Mouse (Mus musculus): ENCODE results near the gene Ppia. TPM values are rescaled to one million over a fixed set of nuclear protein-coding genes. Genes with fewer than 3 reads are reported as not detected.

Gene Ppia
- polyA plus RNA-seq, 1 experiment from 2014 or later = 5,148 TPM

DNA sequence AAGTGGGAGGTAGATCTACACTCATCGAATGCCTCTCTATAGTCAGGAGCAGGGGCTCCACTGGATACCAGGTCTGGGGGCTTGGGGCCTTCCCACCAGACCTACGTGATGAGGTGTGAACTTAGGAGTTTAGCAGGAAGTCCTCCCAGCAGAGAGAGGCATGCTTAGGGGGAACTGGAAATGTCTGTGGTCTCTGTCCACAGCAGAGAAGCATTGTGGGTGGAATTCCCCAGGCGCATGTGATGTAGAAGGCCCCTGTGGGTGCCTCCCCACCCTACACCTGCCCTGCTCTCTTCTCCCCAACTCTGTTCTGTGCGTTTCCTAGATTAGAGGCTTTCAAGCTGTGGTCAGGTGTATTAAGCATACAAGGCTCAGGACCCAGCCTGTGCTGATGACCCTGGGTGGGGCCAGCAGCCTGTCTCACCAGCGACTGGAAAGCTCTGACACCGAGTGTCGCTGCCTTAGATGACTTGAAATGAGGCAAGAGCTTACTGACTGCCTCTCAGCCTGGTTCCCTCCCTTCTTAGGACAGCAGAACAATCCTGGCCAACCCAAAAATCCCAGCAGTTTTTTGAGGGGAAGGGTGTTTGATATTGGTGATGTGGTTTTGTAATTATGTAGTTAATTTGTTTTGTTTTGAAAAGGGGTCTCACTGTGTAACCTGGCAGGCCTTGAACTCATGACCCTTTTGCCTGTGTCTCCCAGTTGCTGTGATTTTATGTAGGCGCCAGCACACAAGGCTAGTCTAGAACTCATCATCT, 23.5 kb upstream of the Ppia start:
- no peaks in the 10 kb centered on the region for H3K27me3 ChIP-seq (ENCODE audit: insufficient read depth, poor library complexity, severe bottlenecking)
- H3K27ac ChIP-seq = no peak overlapping the region
- H3K4me3 ChIP-seq = no peak overlapping the region
- DNase-seq (ENCODE audit: low spot score) = no peak
- peaks cover 22% of the 10 kb centered on the region for H3K4me1 ChIP-seq
- peaks cover 46% of the 10 kb centered on the region for H3K36me3 ChIP-seq
- no peaks in the 10 kb centered on the region for H3K9me3 ChIP-seq
- 83% methylated on average over 8 of the region's 8 CpGs for WGBS

DNA sequence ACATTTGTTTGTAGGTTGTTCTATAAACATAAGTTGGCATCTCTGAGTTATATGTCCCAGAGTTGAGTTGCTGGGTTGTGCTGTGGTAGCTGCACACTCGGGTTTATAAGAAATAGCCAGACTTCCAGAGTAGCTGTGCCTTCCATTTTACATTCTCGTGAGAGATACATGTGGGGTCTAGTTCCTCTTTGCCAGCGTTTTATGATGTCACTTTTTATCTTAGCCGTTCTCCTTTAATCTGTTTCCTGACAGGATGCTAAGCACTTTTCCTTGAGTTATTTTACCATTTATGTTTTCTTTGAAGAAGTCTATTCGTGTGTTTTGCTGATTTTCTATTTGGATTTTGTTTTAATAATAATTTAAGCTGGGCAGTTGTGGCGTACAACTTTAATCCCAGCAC, 22.4 kb upstream of the Ppia start:
- H3K36me3 ChIP-seq = peaks cover 58% of the 10 kb centered on the region
- WGBS = 76% methylated on average over 6 of the region's 6 CpGs
- H3K4me1 ChIP-seq = peaks cover 22% of the 10 kb centered on the region
- no peak overlapping the region for H3K4me3 ChIP-seq
- no peaks in the 10 kb centered on the region for H3K9me3 ChIP-seq
- no peak for DNase-seq (ENCODE audit: low spot score)
- H3K27ac ChIP-seq = no peak overlapping the region
- no peaks in the 10 kb centered on the region for H3K27me3 ChIP-seq (ENCODE audit: insufficient read depth, poor library complexity, severe bottlenecking)

DNA sequence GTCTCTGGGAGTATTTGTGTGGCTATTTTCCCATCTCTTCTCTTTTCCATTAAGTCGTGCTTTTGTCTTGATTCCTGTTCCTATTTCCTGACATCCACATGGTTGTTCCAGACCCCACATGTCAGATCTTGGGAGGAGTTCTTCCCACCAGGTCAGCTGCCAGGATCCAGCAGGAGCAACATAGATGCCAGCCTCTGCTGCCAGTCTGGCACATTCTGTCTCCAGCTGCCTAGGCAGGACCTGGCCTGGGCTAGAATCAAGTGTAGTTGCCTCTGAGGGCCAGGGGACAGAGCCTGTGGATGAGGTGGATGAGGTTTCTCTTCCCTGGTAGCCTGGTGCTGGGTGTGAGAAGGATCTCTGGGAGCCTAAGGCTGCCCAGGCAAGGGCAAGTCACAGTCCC, 21.4 kb upstream of the Ppia start:
- Histone ChIP-seq H3K27me3 (ENCODE audit: insufficient read depth, poor library complexity, severe bottlenecking) (no peaks in the 10 kb centered on the region), H3K9me3 (no peaks in the 10 kb centered on the region), H3K4me3 (no peak overlapping the region), H3K27ac (0 out of 2 replicates have a peak overlapping the region, but pooled peaks have one; percentile 7), H3K4me1 (peaks cover 22% of the 10 kb centered on the region), H3K36me3 (peaks cover 68% of the 10 kb centered on the region)
- no peak for DNase-seq (ENCODE audit: low spot score)
- WGBS = 71% methylated on average over 1 of the region's 1 CpGs

DNA sequence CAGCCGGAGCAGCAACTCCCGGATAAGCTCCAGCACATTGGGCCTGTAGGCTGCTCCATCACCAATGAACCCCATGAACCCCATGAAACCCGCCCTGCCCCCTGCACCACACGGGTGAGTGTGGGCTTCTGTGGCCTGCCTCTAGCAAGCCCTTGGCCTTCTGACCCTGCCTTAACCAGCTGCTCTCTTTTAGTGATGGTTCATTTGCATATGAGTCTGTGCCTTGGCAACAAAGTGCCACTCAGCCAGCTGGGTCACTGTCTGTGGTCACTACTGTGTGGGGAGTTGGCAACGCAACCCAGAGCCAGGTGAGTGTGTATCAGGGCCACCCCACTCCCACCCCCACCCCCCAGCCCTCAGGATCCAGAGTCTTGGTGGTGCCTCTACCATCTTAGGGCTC, 19.7 kb upstream of the Ppia start:
- H3K9me3 ChIP-seq = no peaks in the 10 kb centered on the region
- DNase-seq (ENCODE audit: low spot score) = no peak
- no peaks in the 10 kb centered on the region for H3K27me3 ChIP-seq (ENCODE audit: insufficient read depth, poor library complexity, severe bottlenecking)
- no peak overlapping the region for H3K27ac ChIP-seq
- H3K36me3 ChIP-seq = peaks cover 85% of the 10 kb centered on the region
- H3K4me3 ChIP-seq = no peak overlapping the region
- peaks cover 12% of the 10 kb centered on the region for H3K4me1 ChIP-seq
- 85% methylated on average over 5 of the region's 5 CpGs for WGBS

DNA sequence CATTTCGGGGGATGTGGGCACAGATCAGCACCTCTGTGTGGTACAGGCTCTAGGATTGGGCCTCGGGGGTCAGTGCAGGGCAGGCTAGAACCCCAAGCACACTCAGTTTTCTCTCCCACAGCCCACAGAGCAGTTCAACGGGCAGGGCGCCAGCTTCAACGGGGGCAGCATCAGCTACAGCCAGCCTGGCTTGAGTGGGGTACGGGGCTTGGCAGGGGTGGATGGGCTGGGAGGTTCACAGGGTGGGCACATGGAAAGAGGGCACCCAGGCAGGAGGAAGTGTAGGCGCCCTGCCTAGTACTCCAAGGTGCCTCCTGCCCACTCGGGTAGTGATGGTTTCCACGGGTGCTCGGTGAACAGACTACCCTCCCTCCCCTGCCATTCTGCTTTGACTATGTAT, 17.1 kb upstream of the Ppia start:
- no peak overlapping the region for H3K4me3 ChIP-seq
- H3K27me3 ChIP-seq (ENCODE audit: insufficient read depth, poor library complexity, severe bottlenecking) = no peaks in the 10 kb centered on the region
- H3K9me3 ChIP-seq = no peaks in the 10 kb centered on the region
- H3K27ac ChIP-seq = no peak overlapping the region
- H3K36me3 ChIP-seq = peaks cover 93% of the 10 kb centered on the region
- DNase-seq (ENCODE audit: low spot score) = no peak
- WGBS = 90% methylated on average over 10 of the region's 10 CpGs
- H3K4me1 ChIP-seq = peaks cover 3% of the 10 kb centered on the region; the same call in 1 of the 2 replicates

DNA sequence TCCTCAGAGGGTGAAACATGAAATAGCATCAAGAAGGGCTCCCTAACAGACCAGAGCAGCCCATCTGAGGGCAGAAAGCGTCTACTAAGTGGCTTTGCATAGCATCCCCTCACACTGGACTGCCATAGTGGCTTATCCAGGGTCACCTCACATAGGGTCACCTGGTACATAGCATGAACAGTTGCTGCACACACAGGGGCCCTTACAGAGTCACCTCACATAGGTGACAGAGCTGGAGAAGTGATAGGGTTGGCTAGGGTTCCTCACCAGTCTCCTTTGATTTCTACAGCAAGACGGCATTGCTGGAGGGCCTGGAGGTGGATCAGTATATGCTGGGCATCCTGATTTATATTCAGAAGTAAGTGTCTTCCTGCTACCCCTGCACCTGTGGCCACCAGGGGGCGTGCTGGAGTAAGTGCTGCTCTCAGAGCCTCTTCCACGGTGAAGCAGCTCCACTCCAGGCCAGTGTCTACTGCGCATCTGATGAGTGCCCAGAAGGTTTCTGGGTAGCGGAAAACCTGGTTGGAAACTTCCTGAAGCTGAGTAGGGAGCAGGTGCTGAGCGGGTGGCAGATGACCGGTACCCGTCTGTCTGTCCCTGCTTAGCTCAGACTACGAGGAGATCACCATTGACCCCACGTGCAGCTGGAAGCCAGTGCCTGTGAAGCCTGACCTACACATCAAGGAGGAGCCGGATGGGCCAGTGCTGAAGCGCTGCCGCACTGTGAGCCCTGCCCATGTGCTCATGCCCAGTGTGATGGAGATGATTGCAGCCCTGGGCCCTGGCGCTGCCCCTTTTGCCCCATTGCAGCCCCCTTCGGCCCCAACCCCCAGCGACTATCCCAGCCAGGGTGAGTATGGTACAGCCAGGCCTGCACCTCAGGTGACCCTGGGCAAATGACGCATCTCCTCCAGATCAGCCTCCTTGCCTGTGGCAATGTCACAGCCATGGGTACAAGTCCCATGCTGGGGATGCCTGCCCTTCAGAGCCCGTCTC, 12.4 kb upstream of the Ppia start:
- DNase-seq (ENCODE audit: low spot score) = no peak
- no peak overlapping the region for H3K4me3 ChIP-seq
- no peaks in the 10 kb centered on the region for H3K27me3 ChIP-seq (ENCODE audit: insufficient read depth, poor library complexity, severe bottlenecking)
- WGBS = 88% methylated on average over 19 of the region's 19 CpGs
- H3K9me3 ChIP-seq = no peaks in the 10 kb centered on the region
- H3K27ac ChIP-seq = no peak overlapping the region
- peaks cover 80% of the 10 kb centered on the region for H3K36me3 ChIP-seq
- H3K4me1 ChIP-seq = peaks cover 22% of the 10 kb centered on the region

DNA sequence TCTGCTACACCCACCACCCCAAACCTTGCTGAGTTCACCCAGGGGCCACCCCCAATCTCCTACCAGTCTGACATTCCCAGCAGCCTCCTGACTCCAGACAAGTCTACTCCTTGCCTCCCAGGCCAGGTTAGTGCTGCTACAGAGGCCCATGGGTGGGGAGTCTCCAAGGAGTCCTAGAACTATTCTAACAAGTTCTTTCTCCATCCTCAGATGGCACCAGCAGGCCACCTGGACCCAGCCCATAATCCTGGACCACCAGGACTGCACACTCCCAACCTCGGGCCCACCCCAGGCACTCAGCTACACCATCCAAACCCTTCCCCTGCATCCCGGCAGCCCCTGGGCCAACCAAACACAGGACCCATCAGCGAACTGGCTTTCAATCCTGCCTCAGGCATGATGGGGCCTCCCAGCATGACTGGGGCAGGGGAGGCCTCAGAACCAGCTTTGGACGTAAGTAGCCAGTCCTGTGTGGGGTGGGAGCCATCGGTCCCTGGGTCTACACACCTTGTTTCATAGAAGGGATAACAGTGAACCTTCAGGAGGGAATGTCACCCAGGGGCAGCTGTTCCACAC, 11.3 kb upstream of the Ppia start:
- Histone ChIP-seq H3K4me3 (no peak overlapping the region), H3K27ac (no peak overlapping the region), H3K27me3 (ENCODE audit: insufficient read depth, poor library complexity, severe bottlenecking) (no peaks in the 10 kb centered on the region), H3K4me1 (peaks cover 22% of the 10 kb centered on the region), H3K36me3 (peaks cover 69% of the 10 kb centered on the region), H3K9me3 (no peaks in the 10 kb centered on the region)
- WGBS = 96% methylated on average over 5 of the region's 5 CpGs
- DNase-seq (ENCODE audit: low spot score) = no peak

DNA sequence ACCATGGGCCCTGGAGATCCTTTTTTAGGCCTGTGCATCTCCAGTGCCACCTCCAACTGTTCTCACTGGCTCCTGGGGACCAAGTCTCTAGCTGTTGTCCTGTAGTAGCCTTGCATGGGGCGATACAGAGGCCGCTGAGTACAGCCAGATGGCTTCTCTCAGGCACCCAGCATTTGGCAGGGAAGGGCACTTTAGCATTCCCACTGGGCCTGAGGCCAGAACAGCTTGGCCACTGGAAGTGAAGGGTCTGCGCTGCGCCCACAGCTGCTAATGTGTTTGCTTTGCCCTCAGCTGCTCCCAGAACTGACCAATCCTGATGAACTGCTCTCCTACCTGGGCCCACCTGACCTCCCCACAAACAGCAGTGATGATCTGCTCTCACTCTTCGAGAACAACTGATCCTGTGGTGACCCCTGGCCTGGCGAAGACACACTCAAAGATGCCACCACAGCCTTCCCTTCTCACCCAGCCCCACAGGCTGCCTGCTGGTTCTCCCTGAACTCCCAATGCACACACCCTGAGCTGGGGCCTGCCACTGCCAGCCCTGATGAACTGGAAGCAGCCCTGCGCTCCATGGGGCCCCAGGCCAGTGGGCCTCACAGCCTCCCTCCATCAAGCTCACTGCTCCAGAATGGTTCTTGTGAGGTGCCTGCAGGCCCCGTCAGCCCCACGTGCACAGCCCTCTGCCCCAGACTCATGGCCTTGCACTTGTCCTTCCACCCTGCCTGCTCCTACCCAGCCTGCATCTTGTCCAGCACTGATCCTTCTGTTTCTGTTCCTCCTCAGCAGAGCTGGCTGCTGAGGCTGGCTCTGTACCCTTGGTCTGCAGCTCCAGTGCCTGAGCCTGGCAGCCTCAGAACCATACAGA, 10.3 kb upstream of the Ppia start:
- H3K9me3 ChIP-seq = no peaks in the 10 kb centered on the region
- 90% methylated on average over 9 of the region's 9 CpGs for WGBS
- H3K27me3 ChIP-seq (ENCODE audit: insufficient read depth, poor library complexity, severe bottlenecking) = no peaks in the 10 kb centered on the region
- H3K4me1 ChIP-seq = peaks cover 22% of the 10 kb centered on the region
- H3K4me3 ChIP-seq = no peak overlapping the region
- peaks cover 59% of the 10 kb centered on the region for H3K36me3 ChIP-seq
- DNase-seq (ENCODE audit: low spot score) = no peak
- H3K27ac ChIP-seq = peak overlapping the region; percentile 8; the same call in 1 of the 2 replicates

DNA sequence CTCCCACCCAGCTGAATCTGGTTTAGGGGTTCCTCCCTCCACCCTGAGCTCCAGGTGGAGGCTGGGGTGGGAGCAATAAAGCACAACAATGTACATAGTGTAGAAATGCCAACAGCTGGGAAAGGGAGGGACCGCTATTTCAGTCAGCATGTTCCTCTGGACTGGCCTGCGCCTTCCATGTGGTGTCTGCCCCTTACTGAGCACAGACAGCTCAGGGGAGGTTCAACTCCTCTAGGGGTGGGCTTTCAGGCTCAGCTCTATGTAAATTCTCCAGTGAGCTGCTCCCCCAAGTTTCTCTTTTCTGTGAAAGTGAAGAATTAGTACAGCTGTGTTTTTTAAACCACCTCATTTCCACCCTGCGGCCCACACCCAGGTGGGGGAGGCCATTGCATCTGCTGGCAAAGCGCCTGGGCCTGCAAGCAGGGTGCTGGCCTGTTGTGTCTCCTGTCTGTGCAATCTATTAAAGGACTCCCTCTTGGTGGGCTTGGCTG, 9.6 kb upstream of the Ppia start:
- no peaks in the 10 kb centered on the region for H3K27me3 ChIP-seq (ENCODE audit: insufficient read depth, poor library complexity, severe bottlenecking)
- H3K9me3 ChIP-seq = no peaks in the 10 kb centered on the region
- H3K36me3 ChIP-seq = peaks cover 52% of the 10 kb centered on the region
- no peak overlapping the region for H3K4me3 ChIP-seq
- no peak for DNase-seq (ENCODE audit: low spot score)
- H3K27ac ChIP-seq = peak overlapping the region; percentile 8; the same call in 1 of the 2 replicates
- H3K4me1 ChIP-seq = peaks cover 26% of the 10 kb centered on the region
- WGBS = 78% methylated on average over 4 of the region's 4 CpGs

DNA sequence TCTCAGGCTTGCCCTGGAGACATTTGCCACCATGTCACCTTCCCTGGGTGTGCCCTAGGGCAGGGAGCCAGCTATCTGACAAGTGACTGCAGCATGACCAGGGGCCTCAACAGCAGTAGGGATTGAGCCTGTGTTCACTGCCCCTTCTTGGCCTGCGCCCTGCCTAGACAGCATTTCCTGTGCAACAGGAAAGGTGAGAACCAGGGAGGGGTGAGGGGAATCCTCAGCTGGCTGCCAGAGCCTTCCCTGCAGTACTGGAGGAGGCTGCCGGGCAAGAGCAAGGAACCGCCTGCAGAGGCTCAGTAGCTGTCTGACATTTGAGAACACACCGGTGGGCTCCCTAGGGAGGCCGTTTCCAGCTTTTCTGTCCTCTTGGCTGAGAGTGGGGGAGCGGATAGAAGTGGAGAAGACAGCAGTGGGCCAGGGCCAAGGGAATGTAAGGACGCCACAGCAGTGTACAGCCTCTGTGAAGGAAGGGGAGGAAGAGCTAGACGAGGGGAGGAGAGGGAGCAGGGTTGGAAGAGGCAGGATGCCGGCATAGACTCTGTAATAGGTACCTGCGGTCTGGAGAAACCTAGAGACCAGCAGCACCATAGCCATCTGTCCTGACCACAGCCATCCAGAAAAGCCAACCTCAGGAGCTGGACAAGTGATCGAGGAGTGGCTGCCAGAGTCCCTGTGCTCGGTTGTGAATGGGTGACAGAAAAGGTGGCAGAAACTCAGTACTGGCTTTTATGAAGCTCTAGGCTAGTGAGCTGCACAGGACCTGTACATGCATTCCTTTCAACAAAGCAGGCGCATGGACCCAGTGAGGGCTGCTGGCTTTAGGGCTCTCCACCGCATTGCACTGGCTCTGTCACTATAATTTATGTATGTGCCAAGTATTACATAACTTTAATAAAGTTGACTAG, 8.7 kb upstream of the Ppia start:
- H3K4me3 ChIP-seq = peak overlapping the region; percentile 25; the same call in 1 of the 2 replicates
- peaks cover 26% of the 10 kb centered on the region for H3K4me1 ChIP-seq
- WGBS = 30% methylated on average over 14 of the region's 14 CpGs
- H3K36me3 ChIP-seq = peaks cover 43% of the 10 kb centered on the region
- no peaks in the 10 kb centered on the region for H3K9me3 ChIP-seq
- H3K27me3 ChIP-seq (ENCODE audit: insufficient read depth, poor library complexity, severe bottlenecking) = no peaks in the 10 kb centered on the region
- peak overlapping the region; percentile 8 for H3K27ac ChIP-seq
- DNase-seq (ENCODE audit: low spot score) = no peak

DNA sequence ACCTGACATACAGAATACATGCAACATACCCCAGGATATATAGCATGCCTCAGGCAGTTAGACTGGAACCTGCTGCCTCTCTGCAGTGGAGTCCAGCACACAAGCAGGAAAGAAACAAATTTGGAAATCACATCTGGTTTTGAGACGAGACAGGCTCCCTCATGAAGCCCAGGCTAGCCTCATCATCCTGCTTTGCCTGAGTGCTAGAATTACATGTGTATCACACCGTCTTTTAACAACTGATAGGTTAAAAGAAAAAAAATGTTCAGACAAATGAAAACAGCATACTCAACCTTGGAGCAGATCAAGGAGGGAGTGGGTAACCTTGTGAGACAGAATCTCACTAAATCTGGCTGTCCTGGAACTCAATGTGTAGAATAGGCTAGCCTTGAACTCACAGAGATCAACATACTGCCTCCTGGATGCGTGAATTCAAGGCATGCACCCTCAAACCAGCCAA, 8.1 kb upstream of the Ppia start:
- Histone ChIP-seq H3K9me3 (no peaks in the 10 kb centered on the region), H3K27me3 (ENCODE audit: insufficient read depth, poor library complexity, severe bottlenecking) (no peaks in the 10 kb centered on the region), H3K4me3 (no peak overlapping the region), H3K4me1 (peaks cover 26% of the 10 kb centered on the region), H3K36me3 (peaks cover 36% of the 10 kb centered on the region), H3K27ac (no peak overlapping the region)
- no peak for DNase-seq (ENCODE audit: low spot score)
- WGBS = 77% methylated on average over 3 of the region's 3 CpGs

All from heart, embryonic 10.5 days (tissue).